Mouse (Mus musculus) v-Abl transformed pro-B cells (cell line): ENCODE data around the gene Ruvbl1.

ENCODE experiments used
- in situ Hi-C, 2 experiments: fragments of 400-800 bp; cut with MboI; formaldehyde crosslinking; loops; one replicate each; pipeline ENCODE4 v1.15.1; 2025; ENCODE audit not compliant: unreplicated experiment in 2 of 2

The Ruvbl1 gene

GRCm38 (mm10) chr6:88490629-88491354 lies 25.6 kb downstream of the Ruvbl1 start:
- in situ Hi-C loops, result loop anchor here in 1 of 2 experiments (5.0 to 25.0 kb wide), 2 partner anchors 303 to 378 kb away; no protein-coding TSS in a partner anchor

GRCm38 (mm10) chr6:88493712-88494111 lies 28.5 kb downstream of the Ruvbl1 start:
- in situ Hi-C loops, result loop anchor here in 1 of 2 experiments (5.0 to 25.0 kb wide), 2 partner anchors 306 to 381 kb away; no protein-coding TSS in a partner anchor

- in situ Hi-C loops, result loop anchor here in 1 of 2 experiments (25.0 kb wide), 1 partner anchor 387 kb away; no protein-coding TSS in a partner anchor
Measured at GRCm38 (mm10) chr6:88499481-88500404, 34.5 kb downstream of the Ruvbl1 start.

- in situ Hi-C loops, result no loop called here
Measured at GRCm38 (mm10) chr6:88500405-88500767, 35.2 kb downstream of the Ruvbl1 start.

GRCm38 (mm10) chr6:88502030-88502970 lies 37.1 kb downstream of the Ruvbl1 start:
- in situ Hi-C loops, result no loop called here

GRCm38 (mm10) chr6:88503044-88503443 lies 37.8 kb downstream of the Ruvbl1 start:
- in situ Hi-C loops, result no loop called here

GRCm38 (mm10) chr6:88513984-88514383 lies 48.8 kb downstream of the Ruvbl1 start:
- in situ Hi-C loops, result no loop called here

GRCm38 (mm10) chr6:88514546-88514945 lies 49.3 kb downstream of the Ruvbl1 start:
- in situ Hi-C loops, result no loop called here

GRCm38 (mm10) chr6:88515971-88516370 lies 50.8 kb downstream of the Ruvbl1 start:
- in situ Hi-C loops, result no loop called here

GRCm38 (mm10) chr6:88516667-88517066 lies 51.5 kb downstream of the Ruvbl1 start:
- in situ Hi-C loops, result no loop called here

GRCm38 (mm10) chr6:88517701-88518403 lies 52.6 kb downstream of the Ruvbl1 start:
- in situ Hi-C loops, result no loop called here

GRCm38 (mm10) chr6:88518404-88519263 lies 53.4 kb downstream of the Ruvbl1 start, which contains the start of gene Sec61a1:
TSS of gene Sec61a1 (minus strand) at chr6:88518905.
- in situ Hi-C loops, result no loop called here

- in situ Hi-C loops, result no loop called here
Measured at GRCm38 (mm10) chr6:88521821-88522220, 56.6 kb downstream of the Ruvbl1 start.

- in situ Hi-C loops, result no loop called here
Measured at GRCm38 (mm10) chr6:88522606-88523005, 57.4 kb downstream of the Ruvbl1 start.

GRCm38 (mm10) chr6:88523043-88523442 lies 57.8 kb downstream of the Ruvbl1 start:
- in situ Hi-C loops, result no loop called here

GRCm38 (mm10) chr6:88523451-88523850 lies 58.2 kb downstream of the Ruvbl1 start:
- in situ Hi-C loops, result no loop called here

GRCm38 (mm10) chr6:88524056-88524455 lies 58.8 kb downstream of the Ruvbl1 start:
- in situ Hi-C loops, result no loop called here

- in situ Hi-C loops, result no loop called here
Measured at GRCm38 (mm10) chr6:88530306-88530705, 65.1 kb downstream of the Ruvbl1 start.
